Mouse (Mus musculus) large intestine, adult 2 months (tissue): ENCODE measurements around the gene Serpina1b. TPM values are rescaled to one million over a fixed set of nuclear protein-coding genes. Genes with fewer than 3 reads are reported as not detected.
"Not testable (repeated sequence)": the region's sequence is repeated elsewhere in the genome, so short reads cannot be mapped to it uniquely, and the experiment has no call there.

ENCODE experiments used
- DNase-seq: peaks from one replicate; pipeline ENCODE4 v3.0.0-alpha.2; 2012; ENCODE audit warnings: low read depth, low spot score
- WGBS: fragments of 180-500 bp; shearing (Covaris S2); methylation state at CpG from one replicate; pipeline ENCODE4 v1.1.7; 2018; 5-methylcytosine and 5-hydroxymethylcytosine counted together
- polyA plus RNA-seq: library from polyadenylated mRNA; depleted of rRNA; stranded (reverse); fragments of >200 nt; gene quantifications from 2 replicates; pipeline ENCODE4 v1.2.3, GENCODE M21; 2012; rRNA removed

Serpina1b gene
- 11.2 and 31.0 TPM in 2 replicates for polyA plus RNA-seq

GRCm38 (mm10) chr12:103830273-103830672 lies at the start of gene Serpina1b:
Gene Serpina1b, minus strand, starts transcription at chr12:103830373.
- not testable (repeated sequence) for DNase-seq
- 85% methylated on average over 4 of the region's 4 CpGs for WGBS

GRCm38 (mm10) chr12:103866873-103867272 lies 36.7 kb upstream of the Serpina1b start:
- not testable (repeated sequence) for DNase-seq

GRCm38 (mm10) chr12:103863101-103863974 lies 33.2 kb upstream of the Serpina1b start, which contains the start of gene Serpina1a:
Gene Serpina1a, minus strand, starts transcription at chr12:103863562.
- WGBS = 35% methylated on average over 9 of the region's 9 CpGs
- DNase-seq = not testable (repeated sequence)

More at GRCm38 (mm10) chr12:103866873-103867272, 36.7 kb upstream of the Serpina1b start:
- 31% methylated on average over 1 of the region's 1 CpGs for WGBS

- no peak for DNase-seq
- WGBS = 50% methylated on average over 3 of the region's 3 CpGs
Observed at GRCm38 (mm10) chr12:103860976-103861375, 30.8 kb upstream of the Serpina1b start.

- DNase-seq = not testable (repeated sequence)
Observed at GRCm38 (mm10) chr12:103860571-103860970, 30.4 kb upstream of the Serpina1b start.

GRCm38 (mm10) chr12:103859584-103859983 lies 29.4 kb upstream of the Serpina1b start:
- 68% methylated on average over 3 of the region's 3 CpGs for WGBS
- not testable (repeated sequence) for DNase-seq

More at GRCm38 (mm10) chr12:103860571-103860970, 30.4 kb upstream of the Serpina1b start:
- 67% methylated on average over 3 of the region's 4 CpGs for WGBS

GRCm38 (mm10) chr12:103853032-103853431 lies 22.9 kb upstream of the Serpina1b start:
- WGBS = 75% methylated on average over 2 of the region's 2 CpGs
- DNase-seq = not testable (repeated sequence)

- DNase-seq = not testable (repeated sequence)
- 29% methylated on average over 6 of the region's 6 CpGs for WGBS
Observed at GRCm38 (mm10) chr12:103827661-103828372, 2.4 kb downstream of the Serpina1b start.

GRCm38 (mm10) chr12:103823826-103824225 lies 6.3 kb downstream of the Serpina1b start:
- DNase-seq = not testable (repeated sequence)
- WGBS = 78% methylated on average over 5 of the region's 5 CpGs

GRCm38 (mm10) chr12:103773246-103773851 lies 56.8 kb downstream of the Serpina1b start, which contains the start of gene Serpina1d:
Gene Serpina1d, minus strand, starts transcription at chr12:103773592.
- WGBS = 42% methylated on average over 6 of the region's 6 CpGs
- DNase-seq = not testable (repeated sequence)

GRCm38 (mm10) chr12:103770597-103770996 lies 59.6 kb downstream of the Serpina1b start:
- WGBS = 59% methylated on average over 1 of the region's 1 CpGs

GRCm38 (mm10) chr12:103763083-103763482 lies 67.1 kb downstream of the Serpina1b start:
- WGBS = 72% methylated on average over 3 of the region's 3 CpGs
- DNase-seq = not testable (repeated sequence)

More at GRCm38 (mm10) chr12:103770597-103770996, 59.6 kb downstream of the Serpina1b start:
- not testable (repeated sequence) for DNase-seq

- DNase-seq = not testable (repeated sequence)
- 83% methylated on average over 3 of the region's 3 CpGs for WGBS
Observed at GRCm38 (mm10) chr12:103760316-103760715, 69.9 kb downstream of the Serpina1b start.

- not testable (repeated sequence) for DNase-seq
- 82% methylated on average over 5 of the region's 5 CpGs for WGBS
Observed at GRCm38 (mm10) chr12:103745957-103746356, 84.2 kb downstream of the Serpina1b start.

- 29% methylated on average over 6 of the region's 6 CpGs for WGBS
- not testable (repeated sequence) for DNase-seq
Observed at GRCm38 (mm10) chr12:103737791-103738580, 92.2 kb downstream of the Serpina1b start.

- DNase-seq = not testable (repeated sequence)
- 83% methylated on average over 4 of the region's 4 CpGs for WGBS
Observed at GRCm38 (mm10) chr12:103735566-103735965, 94.6 kb downstream of the Serpina1b start.

- DNase-seq = not testable (repeated sequence)
Observed at GRCm38 (mm10) chr12:103735101-103735500, 95.1 kb downstream of the Serpina1b start.

GRCm38 (mm10) chr12:103711537-103711936 lies 118.6 kb downstream of the Serpina1b start:
- DNase-seq = no peak
- WGBS = 76% methylated on average over 3 of the region's 3 CpGs

More at GRCm38 (mm10) chr12:103735101-103735500, 95.1 kb downstream of the Serpina1b start:
- WGBS = 76% methylated on average over 4 of the region's 4 CpGs

GRCm38 (mm10) chr12:103710405-103710804 lies 119.8 kb downstream of the Serpina1b start:
- WGBS = 49% methylated on average over 1 of the region's 1 CpGs
- DNase-seq = no peak
